Mouse (Mus musculus) stomach, postnatal 0 days (tissue): ENCODE data around the gene Ube4b. TPM values are rescaled to one million over a fixed set of nuclear protein-coding genes. Genes with fewer than 3 reads are reported as not detected.

Experiments
- ATAC-seq: fragments of 200-750 bp; cut with Nextera tagmentation; 2 replicates; pipeline ENCODE4 v1.8.0; 2017; ENCODE audit not compliant: low FRiP score, low TSS enrichment
- DNase-seq: peaks from one replicate; pipeline ENCODE4 v3.0.0-alpha.2; 2016; ENCODE audit warnings: low spot score
- H3K27ac ChIP-seq: fragments of 300-500 bp; sonication (generic); replicated peaks from 2 replicates; pipeline ENCODE4 v1.5.1; 2014; ENCODE audit warnings: mild to moderate bottlenecking, control low read depth
- H3K27me3 ChIP-seq: fragments of 300-500 bp; sonication (generic); 2 replicates; pipeline ENCODE4 v1.6.1; 2014; ENCODE audit warnings: low read length; ENCODE audit not compliant: control insufficient read depth, insufficient read depth
- H3K36me3 ChIP-seq: fragments of 300-500 bp; sonication (generic); 2 replicates; pipeline ENCODE4 v1.6.1; 2014; ENCODE audit warnings: low read length, mixed read lengths; ENCODE audit not compliant: control insufficient read depth, insufficient read depth
- H3K4me1 ChIP-seq: fragments of 300-500 bp; sonication (generic); replicated peaks from 2 replicates; pipeline ENCODE4 v1.6.1; 2014; ENCODE audit warnings: antibody characterized with exemption; ENCODE audit not compliant: control insufficient read depth, insufficient read depth
- H3K4me2 ChIP-seq: fragments of 300-500 bp; sonication (generic); replicated peaks from 2 replicates; pipeline ENCODE4 v1.6.1; 2014; ENCODE audit warnings: low read depth, mild to moderate bottlenecking, control low read depth, moderate library complexity
- H3K4me3 ChIP-seq: fragments of 300-500 bp; sonication (generic); 2 replicates; pipeline ENCODE4 v1.5.1; 2014; ENCODE audit warnings: low read depth, low read length, control low read depth
- H3K9ac ChIP-seq: fragments of 300-500 bp; sonication (generic); 2 replicates; pipeline ENCODE4 v1.6.1; 2014; ENCODE audit warnings: mild to moderate bottlenecking, low read length, control low read depth, mixed read lengths
- H3K9me3 ChIP-seq: fragments of 300-500 bp; sonication (generic); 2 replicates; pipeline ENCODE4 v1.6.1; 2016; ENCODE audit warnings: low read length; ENCODE audit not compliant: control insufficient read depth
- CTCF ChIP-seq: IDR thresholded peaks from 2 replicates; pipeline ENCODE4 v1.5.1; 2016; ENCODE audit warnings: antibody characterized with exemption, low read depth, mild to moderate bottlenecking, moderate library complexity
- EP300 ChIP-seq: optimal IDR thresholded peaks from 2 replicates; pipeline ENCODE3; 2016; ENCODE audit warnings: antibody characterized with exemption
- WGBS: fragments of 180-500 bp; shearing (Covaris S2); extraction: QIAGEN DNeasy Blood & Tissue Kit; methylation state at CpG from one replicate; pipeline ENCODE4 v1.1.7; 2014; 5-methylcytosine and 5-hydroxymethylcytosine counted together
- polyA plus RNA-seq: library from polyadenylated mRNA; unstranded; fragments of >200 nt; fragmentation: Nextera tagmentation; extraction: Ambion mirVana; gene quantifications from 2 replicates; pipeline ENCODE4 v1.2.1, GENCODE M21; 2015

The Ube4b gene
- polyA plus RNA-seq, 1 experiment from 2014 or later, result 14.4 TPM

DNA sequence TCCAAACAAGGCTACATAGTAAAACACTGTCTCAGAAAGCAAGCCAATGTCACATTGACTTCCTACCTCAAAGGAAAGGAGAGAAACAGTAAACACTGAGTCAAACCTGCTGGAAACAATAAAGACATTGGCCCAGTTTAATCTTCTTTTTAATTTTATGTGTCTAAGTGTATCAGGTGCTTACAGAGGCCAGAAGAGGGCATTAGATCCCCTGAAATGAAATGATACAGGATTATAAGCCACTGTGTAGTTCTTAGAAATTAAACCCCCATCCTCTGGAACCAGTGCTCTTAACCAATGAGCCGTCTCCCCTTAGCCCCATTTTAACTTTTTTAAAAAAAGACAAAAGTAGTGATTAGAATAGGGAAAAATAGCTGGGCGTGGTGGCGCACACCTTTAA, 12.3 kb downstream of the Ube4b start:
- H3K9ac ChIP-seq, result no peak overlapping the region
- no peak overlapping the region for H3K27ac ChIP-seq
- H3K4me3 ChIP-seq, result no peak overlapping the region
- no peak for ATAC-seq
- H3K4me2 ChIP-seq, result no peak overlapping the region
- no peaks in the 10 kb centered on the region for H3K27me3 ChIP-seq
- H3K36me3 ChIP-seq, result no peaks in the 10 kb centered on the region
- no peak for DNase-seq
- H3K9me3 ChIP-seq, result no peaks in the 10 kb centered on the region
- TF ChIP-seq CTCF, result peak; percentile 54
- TF ChIP-seq EP300, result no peak
- no peaks in the 10 kb centered on the region; the same call in 1 of the 2 replicates for H3K4me1 ChIP-seq
- 89% methylated on average over 3 of the region's 3 CpGs for WGBS

DNA sequence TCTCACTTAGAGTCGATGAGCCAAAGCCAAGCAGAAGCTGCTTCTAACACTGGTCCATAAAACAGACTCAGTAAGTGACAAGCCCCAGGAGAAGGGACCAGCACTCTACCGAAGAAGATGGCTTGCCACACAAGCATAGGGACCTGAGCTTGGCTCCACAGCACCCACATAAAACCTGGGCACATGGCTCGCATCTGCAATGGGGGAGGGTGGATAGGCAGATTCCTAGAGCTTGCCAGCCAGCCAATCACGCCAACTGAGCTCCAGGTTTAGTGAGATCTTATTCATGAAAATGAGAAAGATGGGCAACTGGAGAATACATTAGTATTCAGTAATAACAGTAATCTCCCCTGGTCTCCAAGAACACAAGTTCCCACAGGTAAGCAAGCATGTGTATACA, 16.8 kb downstream of the Ube4b start:
- Histone ChIP-seq H3K4me3 (no peak overlapping the region), H3K4me2 (no peak overlapping the region), H3K9me3 (no peaks in the 10 kb centered on the region), H3K36me3 (no peaks in the 10 kb centered on the region), H3K9ac (no peak overlapping the region), H3K27me3 (no peaks in the 10 kb centered on the region), H3K27ac (no peak overlapping the region), H3K4me1 (0 out of 2 replicates have a peak, but pooled peaks cover 2% of the 10 kb centered on the region)
- WGBS, result 87% methylated on average over 4 of the region's 4 CpGs
- ATAC-seq (no peak), DNase-seq (no peak)
- no peak for TF ChIP-seq CTCF
- no peak for TF ChIP-seq EP300

DNA sequence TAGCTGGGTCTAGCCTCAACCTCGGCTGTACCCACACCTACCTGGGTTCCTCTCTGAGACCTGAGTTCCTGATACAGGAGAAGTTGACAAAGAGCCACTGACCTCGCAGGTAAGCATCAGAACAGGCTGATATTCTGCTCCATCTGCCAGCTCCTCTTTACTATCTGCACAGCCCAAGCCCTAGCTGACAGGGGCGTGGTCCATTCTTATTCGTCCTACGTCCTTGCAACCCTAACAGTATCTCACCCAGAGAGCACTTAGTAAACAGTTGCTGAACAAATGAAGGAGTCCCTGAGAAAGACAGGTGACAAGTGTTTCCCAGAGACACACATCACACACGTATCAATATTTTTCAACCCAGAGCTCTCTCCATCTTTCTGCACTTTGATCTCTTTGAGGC, 18.2 kb downstream of the Ube4b start:
- ATAC-seq, result no peak
- no peaks in the 10 kb centered on the region for H3K27me3 ChIP-seq
- H3K27ac ChIP-seq, result no peak overlapping the region
- no peak overlapping the region for H3K4me3 ChIP-seq
- H3K36me3 ChIP-seq, result no peaks in the 10 kb centered on the region
- DNase-seq, result no peak
- peaks cover 2% of the 10 kb centered on the region; the same call in 1 of the 2 replicates for H3K4me1 ChIP-seq
- H3K9ac ChIP-seq, result no peak overlapping the region
- TF ChIP-seq EP300, result no peak
- TF ChIP-seq CTCF, result no peak
- H3K4me2 ChIP-seq, result no peak overlapping the region
- 83% methylated on average over 6 of the region's 6 CpGs for WGBS
- no peaks in the 10 kb centered on the region for H3K9me3 ChIP-seq

DNA sequence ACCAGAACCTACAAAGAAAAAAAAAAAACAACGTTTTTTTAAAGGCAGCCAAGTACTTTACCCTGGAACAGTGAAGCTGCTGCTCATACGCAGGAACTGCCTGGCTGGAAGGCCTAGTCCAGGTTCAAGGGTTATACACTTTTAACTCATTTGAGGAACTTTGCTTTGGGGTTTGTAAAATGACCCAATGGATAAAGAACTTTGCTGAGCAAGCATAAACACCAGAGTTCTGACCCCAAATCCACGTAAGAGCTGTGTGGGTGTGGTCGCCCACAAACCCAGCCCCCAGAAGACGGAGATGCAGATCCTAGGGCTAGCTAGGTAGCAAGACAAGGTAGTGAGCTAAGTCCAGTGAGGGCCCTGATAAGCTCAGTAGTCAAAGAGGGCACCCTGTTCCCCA, 19.1 kb downstream of the Ube4b start:
- Histone ChIP-seq H3K4me1 (peaks cover 2% of the 10 kb centered on the region; the same call in 1 of the 2 replicates), H3K36me3 (no peaks in the 10 kb centered on the region), H3K27ac (no peak overlapping the region), H3K4me3 (no peak overlapping the region), H3K27me3 (no peaks in the 10 kb centered on the region), H3K9me3 (no peaks in the 10 kb centered on the region), H3K4me2 (no peak overlapping the region), H3K9ac (no peak overlapping the region)
- WGBS, result 77% methylated on average over 5 of the region's 5 CpGs
- ATAC-seq, result no peak
- no peak for TF ChIP-seq EP300
- TF ChIP-seq CTCF, result no peak
- DNase-seq, result no peak

DNA sequence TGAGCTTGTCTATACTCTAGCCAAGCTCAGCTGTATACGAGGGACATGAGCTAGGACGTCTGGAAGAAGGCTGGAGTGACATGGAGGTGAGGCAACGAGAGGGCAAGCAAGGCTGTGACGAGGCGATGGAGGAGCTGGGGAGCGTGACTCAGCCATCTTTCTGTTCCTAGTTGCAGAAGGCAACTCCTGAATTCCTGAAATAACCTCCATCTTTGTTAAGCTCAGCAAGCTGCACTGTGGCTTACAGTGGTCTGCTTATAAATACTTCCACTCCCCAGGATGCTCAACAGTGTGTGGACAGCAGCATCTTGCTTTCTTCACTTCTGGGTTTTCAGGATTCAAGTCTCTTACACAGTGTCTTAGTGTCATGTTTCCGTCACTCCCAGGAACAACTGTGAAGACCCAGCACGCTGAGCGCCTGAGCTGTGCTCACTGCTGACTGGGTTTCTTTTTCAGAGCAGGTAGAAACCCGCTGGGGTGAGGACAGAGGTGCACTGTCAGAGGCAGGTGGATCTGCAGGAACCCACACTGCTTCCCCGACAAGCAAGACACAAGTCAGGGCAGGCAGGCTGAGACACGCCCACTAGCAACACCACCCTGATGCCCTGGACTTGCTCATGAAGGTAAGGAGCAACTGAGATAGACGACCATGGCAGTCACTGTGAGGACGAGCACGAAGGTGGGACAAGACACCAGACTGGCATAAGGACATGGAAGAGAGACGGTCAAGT, 20.7 kb downstream of the Ube4b start:
- Histone ChIP-seq H3K9ac (no peak overlapping the region), H3K9me3 (no peaks in the 10 kb centered on the region), H3K4me3 (no peak overlapping the region), H3K4me2 (no peak overlapping the region), H3K36me3 (no peaks in the 10 kb centered on the region), H3K27ac (peak overlapping the region; percentile 45), H3K4me1 (peaks cover 8% of the 10 kb centered on the region), H3K27me3 (no peaks in the 10 kb centered on the region)
- DNase-seq (no peak), ATAC-seq (no peak)
- WGBS, result 67% methylated on average over 16 of the region's 16 CpGs
- TF ChIP-seq EP300 (no peak), CTCF (no peak)

DNA sequence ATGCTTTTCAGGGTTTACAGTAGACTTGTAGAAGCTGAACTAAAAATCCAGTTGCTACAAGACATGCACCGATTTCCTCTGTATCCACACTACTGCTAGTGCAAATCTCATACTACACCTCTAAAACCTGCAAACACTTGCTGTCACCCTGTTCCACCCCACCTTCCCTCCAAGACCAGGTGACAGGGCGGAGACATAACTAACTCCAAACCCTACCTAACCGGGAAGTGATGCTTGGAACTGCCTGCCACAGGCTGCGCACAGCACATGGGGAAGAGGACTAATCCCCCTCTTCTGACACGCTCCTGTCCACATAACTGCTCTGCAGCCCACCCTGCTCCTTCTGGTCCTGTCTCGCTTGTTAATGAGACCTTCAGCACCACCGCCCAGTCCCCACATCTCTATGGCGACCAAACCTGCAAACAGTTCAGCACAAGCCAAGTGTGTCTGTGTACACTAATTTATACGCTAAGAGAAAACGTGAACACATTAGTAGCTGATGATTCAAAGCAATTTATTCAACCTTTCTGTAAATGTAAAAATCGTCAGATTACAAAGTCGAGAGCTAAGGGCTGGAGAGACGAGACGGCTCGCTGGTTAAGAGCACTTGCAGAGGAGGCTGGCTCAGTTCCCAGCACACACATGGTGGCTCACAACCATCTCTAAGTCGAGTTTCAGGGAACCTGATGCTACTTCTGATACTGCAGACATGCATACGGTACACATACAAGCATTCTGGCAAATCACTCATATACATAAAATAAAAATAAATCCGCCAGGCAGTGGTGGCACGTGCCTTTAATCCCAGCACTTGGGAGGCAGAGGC, 21.7 kb downstream of the Ube4b start:
- no peaks in the 10 kb centered on the region for H3K36me3 ChIP-seq
- no peaks in the 10 kb centered on the region for H3K9me3 ChIP-seq
- TF ChIP-seq CTCF, result no peak
- TF ChIP-seq EP300, result no peak
- H3K4me3 ChIP-seq, result no peak overlapping the region
- ATAC-seq, result peak; percentile 63
- no peaks in the 10 kb centered on the region for H3K27me3 ChIP-seq
- WGBS, result 40% methylated on average over 19 of the region's 19 CpGs
- no peak overlapping the region; the same call in 1 of the 2 replicates for H3K27ac ChIP-seq
- peaks cover 8% of the 10 kb centered on the region for H3K4me1 ChIP-seq
- no peak overlapping the region for H3K9ac ChIP-seq
- DNase-seq, result peak; percentile 69
- H3K4me2 ChIP-seq, result no peak overlapping the region
